In genomic region chr13:53007781-53008180, GRCm38 (mm10) we compare ENCODE assay signal across 14 mouse cellular contexts. TPM values are rescaled to one million over a fixed set of nuclear protein-coding genes. Genes with fewer than 3 reads are reported as not detected.
DNase-seq lines count a peak whose midpoint lies in the region; ATAC-seq lines count a peak whose summit lies in the region.
"Had no signal": no experiment of that assay in that cellular context is flagged by ENCODE, and none has a peak within 500 bp of the region (broad histone marks: within the 10 kb centered on the region; RNA-seq: fewer than 3 reads in every experiment).

No protein-coding gene starts in this region.

- 68% methylated on average over 3 of the region's 3 CpGs for WGBS in midbrain, embryonic 16.5 days

- intact Hi-C loops in left cerebral cortex, postnatal 4 days (cut with DNase I): no loop called here
- intact Hi-C loops in left cerebral cortex, postnatal 25 days (cut with DNase I): no loop called here
- intact Hi-C loops in left cerebral cortex, postnatal 36 days (cut with DNase I): no loop called here

- no peaks in the 10 kb centered on the region for H3K9me3 ChIP-seq in midbrain, embryonic 16.5 days (replicated peaks; ENCODE audit: control insufficient read depth, low read length, poor library complexity, severe bottlenecking)
- H3K9me3 ChIP-seq: hindbrain, embryonic 13.5 days; megakaryocyte, embryonic 14.5 days had no signal

- no peak for ATAC-seq in midbrain, embryonic 16.5 days

- H3K9ac ChIP-seq in midbrain, embryonic 16.5 days (ENCODE audit: low read depth, low read length): no peak overlapping the region
- H3K9ac ChIP-seq: hindbrain, embryonic 13.5 days had no signal

- no peaks in the 10 kb centered on the region for H3K27me3 ChIP-seq in midbrain, embryonic 16.5 days (ENCODE audit: control insufficient read depth, insufficient read depth, low read depth, low read length)
- H3K27me3 ChIP-seq: hindbrain, embryonic 13.5 days had no signal

- peaks cover 6% of the 10 kb centered on the region for H3K4me1 ChIP-seq in midbrain, embryonic 16.5 days (ENCODE audit: control insufficient read depth, insufficient read depth, low read length)

- no peaks in the 10 kb centered on the region for H3K36me3 ChIP-seq in midbrain, embryonic 16.5 days (ENCODE audit: control insufficient read depth, insufficient read depth, low read length)
- H3K36me3 ChIP-seq: hindbrain, embryonic 13.5 days had no signal

- H3K4me3 ChIP-seq in midbrain, embryonic 16.5 days (ENCODE audit: low read depth, low read length): no peak overlapping the region
- H3K4me3 ChIP-seq: hindbrain, embryonic 13.5 days; megakaryocyte, embryonic 14.5 days had no signal

- H3K27ac ChIP-seq in midbrain, embryonic 16.5 days (ENCODE audit: low read length): no peak overlapping the region
- H3K27ac ChIP-seq: hindbrain, embryonic 13.5 days had no signal

- DNase-seq in adrenal gland, postnatal 14 days: peak; percentile 42
- DNase-seq in adrenal gland, adult 8-10 months: no peak
- DNase-seq in left cerebral cortex, postnatal 4 days: peak; percentile 31
- DNase-seq in left cerebral cortex, postnatal 25 days (ENCODE audit: low spot score in 2 of 2): no peak
- DNase-seq in cerebellum, postnatal 25 days: peak; percentile 63 to 74
- peak; percentile 46 for DNase-seq in heart, postnatal 4 days
- no peak for DNase-seq in left cerebral cortex, postnatal 36 days (ENCODE audit: low spot score in 2 of 2)
- DNase-seq: kidney, adult 8-10 months; lung, adult 18-20 months; right cerebral cortex, postnatal 14 days; thymus, postnatal 14 days had no signal

- no peak overlapping the region for H3K4me2 ChIP-seq in midbrain, embryonic 16.5 days (ENCODE audit: low read length)
- H3K4me2 ChIP-seq: hindbrain, embryonic 13.5 days had no signal

RNA-seq across cellular contexts. Expression of gene Nfil3, which starts 26.9 kb away (rescaled TPM):
- 49.1 and 87.9 TPM in 2 replicates for total RNA-seq in adrenal gland, postnatal 14 days (2021)
- total RNA-seq in adrenal gland, adult 8-10 months (2022): 10 to 100 TPM in 2 of 4 experiments, 1 to 10 TPM in 2; 7.3 to 22.4 (median 9.0) TPM
- 10 to 100 TPM; 33.6 to 35.5 TPM for total RNA-seq in left cerebral cortex, postnatal 4 days (2021)
- total RNA-seq in left cerebral cortex, postnatal 25 days (2021): 10 to 100 TPM; 14.4 to 20.8 TPM
- 10 to 100 TPM; 24.6 to 27.7 TPM for total RNA-seq in heart, postnatal 4 days (2021)
- 46.5 and 47.0 TPM in 2 replicates for polyA plus RNA-seq in midbrain, embryonic 16.5 days (2015; fragmentation: Nextera tagmentation; extraction: Ambion mirVana)
- total RNA-seq in left cerebral cortex, postnatal 36 days (2021): 10 to 100 TPM; 13.3 to 15.5 TPM

Comparison
In these comparisons a context has a peak if more than half of its experiments do, and no peak if none do; other contexts are left out.
1. DNase-seq: peak in adrenal gland, postnatal 14 days (single experiment), left cerebral cortex, postnatal 4 days (single experiment), cerebellum, postnatal 25 days (2 of 2) and heart, postnatal 4 days (single experiment); none in adrenal gland, adult 8-10 months (single experiment), left cerebral cortex, postnatal 25 days (0 of 2) and left cerebral cortex, postnatal 36 days (0 of 2).